Mouse (Mus musculus): ENCODE measurements around the gene Yod1.

GRCm38 (mm10) chr1:130716218-130716512 lies 962 bp upstream of the Yod1 start:
- TF ChIP-seq CTCF (IDR thresholded peaks at IDR 0.05; ENCODE audit: borderline replicate concordance, extremely low read depth, insufficient read depth, insufficient read length), result no peak
- no peak for TF ChIP-seq POLR2A (IDR thresholded peaks at IDR 0.05; ENCODE audit: borderline replicate concordance, extremely low read depth, insufficient read depth, insufficient read length, poor library complexity, severe bottlenecking)
